Mouse (Mus musculus): ENCODE measurements around the gene Cdk8.

DNA sequence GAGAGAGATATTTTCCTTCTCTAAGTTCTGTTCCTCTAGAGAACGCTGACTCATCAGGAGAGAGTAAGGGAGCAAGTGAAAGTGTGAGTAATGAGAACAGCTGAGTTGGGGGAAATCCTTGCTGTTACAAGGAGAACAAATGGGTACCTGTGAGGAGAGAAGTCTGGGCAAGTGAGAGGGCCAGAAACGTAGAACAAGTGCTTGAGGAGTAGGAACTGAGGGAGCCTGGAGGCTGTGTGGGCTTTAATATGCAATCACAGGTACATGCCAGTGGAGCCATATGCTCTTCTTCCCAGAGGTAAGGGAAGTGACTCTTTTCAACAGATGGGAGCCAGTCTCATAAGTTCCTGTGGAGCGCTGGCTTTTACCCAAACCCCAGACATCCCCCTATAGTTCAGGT, 118.2 kb downstream of the Cdk8 start:
- TF ChIP-seq POLR2A (IDR thresholded peaks at IDR 0.05; ENCODE audit: low read depth, low read length) (no peak), CTCF (IDR thresholded peaks at IDR 0.05; ENCODE audit: extremely low read depth, insufficient read length, insufficient replicate concordance, low read depth, low read length) (no peak)
